Mouse (Mus musculus) kidney, adult 2 months (tissue): Measurements from ENCODE around the gene Tmem242. TPM values are rescaled to one million over a fixed set of nuclear protein-coding genes. Genes with fewer than 3 reads are reported as not detected.
A peak's percentile ranks its signal among the peaks of the same experiment; 100 is the strongest.

ENCODE experiments used
- DNase-seq: peaks from one replicate; pipeline ENCODE4 v3.0.0; 2021
- H3K27ac ChIP-seq: fragments of 200-500 bp; 2 replicates; pipeline ENCODE4 v1.5.1; 2012; ENCODE audit warnings: low read depth, low read length, control low read depth, inconsistent platforms; ENCODE audit not compliant: insufficient read depth
- H3K27me3 ChIP-seq: fragments of 200-500 bp; replicated peaks from 2 replicates; pipeline ENCODE4 v1.6.1; 2012; ENCODE audit warnings: mild to moderate bottlenecking, moderate library complexity, low read length, inconsistent platforms; ENCODE audit not compliant: control insufficient read depth, insufficient read depth
- H3K36me3 ChIP-seq: fragments of 200-500 bp; 2 replicates; pipeline ENCODE4 v1.6.1; 2012; ENCODE audit warnings: mild to moderate bottlenecking, moderate library complexity, low read length, inconsistent platforms; ENCODE audit not compliant: control insufficient read depth, insufficient read depth
- H3K4me1 ChIP-seq: fragments of 200-500 bp; 2 replicates; pipeline ENCODE4 v1.6.1; 2011; ENCODE audit warnings: low read length; ENCODE audit not compliant: control insufficient read depth, insufficient read depth
- H3K4me3 ChIP-seq: fragments of 200-500 bp; 2 replicates; pipeline ENCODE4 v1.5.1; 2011; ENCODE audit warnings: mild to moderate bottlenecking, low read depth, low read length, control low read depth; ENCODE audit not compliant: insufficient read depth
- CTCF ChIP-seq: fragments of 200-500 bp; conservative IDR thresholded peaks from 2 replicates; pipeline ENCODE4 v1.5.1; 2011; ENCODE audit warnings: low read depth, mild to moderate bottlenecking, control low read depth, low read length, moderate library complexity, mixed read lengths; ENCODE audit not compliant: insufficient read depth, insufficient read length
- POLR2A ChIP-seq: fragments of 200-500 bp; IDR thresholded peaks from one replicate; pipeline ENCODE4 v1.6.1; 2011; ENCODE audit warnings: low read depth, low read length, control low read depth
- WGBS: fragments of 180-500 bp; shearing (Covaris S2); methylation state at CpG from one replicate; pipeline ENCODE4 v1.1.7; 2018; 5-methylcytosine and 5-hydroxymethylcytosine counted together
- polyA plus RNA-seq: library from polyadenylated mRNA; depleted of rRNA; stranded (reverse); fragments of >200 nt; gene quantifications from 2 replicates; pipeline ENCODE4 v1.2.3, GENCODE M21; 2012; rRNA removed

Tmem242 gene
- polyA plus RNA-seq, result 17.3 and 28.2 TPM in 2 replicates

DNA sequence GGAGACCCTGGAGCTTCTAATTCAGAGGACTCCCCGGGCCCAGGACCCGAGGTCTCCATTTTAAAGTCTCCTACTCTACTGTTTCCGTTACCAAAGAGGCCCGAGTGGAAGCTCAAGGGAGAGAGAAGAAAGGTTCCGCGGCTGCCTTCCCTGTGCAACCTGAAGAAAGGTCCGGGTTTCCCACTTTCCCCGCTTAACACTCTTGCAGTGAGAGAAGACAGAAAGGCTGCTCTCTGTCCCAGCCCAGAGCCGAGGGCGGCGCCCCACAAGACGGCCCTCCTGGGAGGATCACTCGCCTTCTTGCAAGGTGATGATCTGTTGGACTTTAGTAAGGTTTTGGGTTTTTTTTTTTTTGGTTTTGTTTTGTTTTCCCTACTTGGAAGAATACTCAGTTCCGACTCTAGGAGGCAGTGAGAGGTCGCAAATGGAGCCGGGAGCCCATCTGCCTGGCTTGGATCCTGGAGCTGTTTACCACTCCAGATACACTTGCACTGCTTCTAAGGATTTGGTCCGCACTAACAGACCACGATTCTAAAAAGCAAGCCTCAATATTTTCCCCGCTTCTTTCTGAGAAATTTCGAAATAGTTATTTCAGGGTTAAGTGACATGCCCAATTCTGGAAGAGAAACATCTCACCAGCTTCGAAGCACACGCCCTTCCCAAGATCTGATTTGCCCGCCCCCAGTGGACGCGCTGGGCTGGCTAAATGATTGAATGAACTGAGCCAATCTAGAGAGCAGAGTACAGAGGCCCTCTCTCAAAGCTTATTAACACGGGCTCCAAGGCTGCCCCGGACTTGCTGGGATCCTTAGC is at the start of gene Tmem242:
Gene Tmem242, minus strand, starts transcription at position 101 of the 813 bp plus-strand sequence.
- H3K27ac ChIP-seq, result peak within 1 kb of the TSS; percentile 89
- peak within 1 kb of the TSS; percentile 80 for H3K4me3 ChIP-seq
- peak; percentile 95 for DNase-seq
- TF ChIP-seq POLR2A (no peak), CTCF (peak; percentile 68)
- under 1% methylated on average over 27 of the region's 27 CpGs for WGBS
- H3K27me3 ChIP-seq, result no peaks in the 10 kb centered on the region
- H3K4me1 ChIP-seq, result no peaks in the 10 kb centered on the region
- H3K36me3 ChIP-seq, result no peaks in the 10 kb centered on the region

DNA sequence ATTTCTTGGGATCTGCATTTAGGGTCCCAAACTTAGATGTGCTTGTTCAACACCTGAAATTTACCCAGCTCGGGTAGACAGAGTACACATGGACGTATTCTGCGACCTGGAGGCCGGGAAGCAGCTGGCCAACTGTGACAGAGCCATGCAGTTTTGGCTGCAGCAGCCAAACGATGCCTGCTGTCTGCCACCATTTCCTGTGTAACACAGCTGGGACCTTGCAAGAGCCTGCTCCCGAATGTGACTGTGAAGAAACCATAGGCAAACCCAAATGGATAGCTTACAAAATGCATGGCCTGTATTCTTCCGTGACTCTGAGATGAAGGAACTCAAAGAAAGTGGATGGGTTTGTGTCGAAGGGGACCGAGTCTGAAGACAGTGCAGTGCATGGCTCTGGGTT is 48.1 kb upstream of the Tmem242 start:
- TF ChIP-seq POLR2A (no peak), CTCF (no peak)
- WGBS, result 55% methylated on average over 9 of the region's 9 CpGs
- Histone ChIP-seq H3K27ac (no peak overlapping the region), H3K27me3 (no peaks in the 10 kb centered on the region), H3K4me1 (no peaks in the 10 kb centered on the region), H3K4me3 (no peak overlapping the region), H3K36me3 (no peaks in the 10 kb centered on the region)
- no peak for DNase-seq

DNA sequence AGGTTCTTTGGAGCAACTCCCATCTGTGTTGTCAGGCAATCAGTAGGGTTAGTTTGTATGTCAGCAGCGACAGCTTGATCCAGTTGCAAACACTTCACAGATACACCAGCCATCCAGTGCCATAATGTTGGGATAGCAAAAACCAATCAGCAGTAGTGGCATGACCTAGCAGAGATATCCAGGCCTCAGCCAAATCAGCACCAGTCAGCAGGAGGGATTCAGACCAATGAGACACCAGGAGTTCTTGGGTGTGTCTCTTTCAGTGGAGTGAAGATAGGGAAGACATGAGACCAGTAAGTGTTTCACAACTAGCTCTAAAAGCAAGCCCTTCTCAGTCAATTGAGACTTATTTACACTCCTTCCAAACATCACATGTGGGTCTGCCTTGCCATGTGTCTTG is 44.6 kb upstream of the Tmem242 start:
- Histone ChIP-seq H3K36me3 (no peaks in the 10 kb centered on the region), H3K27me3 (no peaks in the 10 kb centered on the region), H3K4me3 (no peak overlapping the region), H3K4me1 (no peaks in the 10 kb centered on the region), H3K27ac (no peak overlapping the region)
- TF ChIP-seq CTCF (no peak), POLR2A (no peak)
- no peak for DNase-seq
- 94% methylated on average over 1 of the region's 1 CpGs for WGBS

DNA sequence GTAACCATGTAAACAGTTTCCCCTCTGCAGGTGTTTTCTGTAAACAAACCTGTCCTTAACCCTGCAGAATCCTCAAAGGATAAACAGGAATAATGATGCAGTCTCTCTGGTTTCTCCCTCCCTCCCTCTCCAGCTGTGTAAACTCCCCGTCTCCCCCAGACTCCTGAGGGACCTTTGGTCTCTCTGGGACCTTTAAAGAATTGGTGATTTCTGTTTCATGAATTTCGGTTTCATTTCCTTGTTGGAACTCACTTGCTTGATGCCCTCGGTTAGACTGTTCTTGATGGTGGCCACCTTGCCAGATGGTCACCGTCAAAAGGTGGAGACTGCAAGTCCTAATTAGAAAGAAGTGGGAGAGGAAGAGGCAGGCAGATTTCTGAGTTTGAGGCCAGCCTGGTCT is 43.4 kb upstream of the Tmem242 start:
- no peaks in the 10 kb centered on the region for H3K4me1 ChIP-seq
- no peak overlapping the region for H3K4me3 ChIP-seq
- no peaks in the 10 kb centered on the region for H3K27me3 ChIP-seq
- TF ChIP-seq CTCF (no peak), POLR2A (no peak)
- H3K27ac ChIP-seq, result no peak overlapping the region
- DNase-seq, result no peak
- no peaks in the 10 kb centered on the region for H3K36me3 ChIP-seq
- WGBS, result 51% methylated on average over 4 of the region's 4 CpGs

DNA sequence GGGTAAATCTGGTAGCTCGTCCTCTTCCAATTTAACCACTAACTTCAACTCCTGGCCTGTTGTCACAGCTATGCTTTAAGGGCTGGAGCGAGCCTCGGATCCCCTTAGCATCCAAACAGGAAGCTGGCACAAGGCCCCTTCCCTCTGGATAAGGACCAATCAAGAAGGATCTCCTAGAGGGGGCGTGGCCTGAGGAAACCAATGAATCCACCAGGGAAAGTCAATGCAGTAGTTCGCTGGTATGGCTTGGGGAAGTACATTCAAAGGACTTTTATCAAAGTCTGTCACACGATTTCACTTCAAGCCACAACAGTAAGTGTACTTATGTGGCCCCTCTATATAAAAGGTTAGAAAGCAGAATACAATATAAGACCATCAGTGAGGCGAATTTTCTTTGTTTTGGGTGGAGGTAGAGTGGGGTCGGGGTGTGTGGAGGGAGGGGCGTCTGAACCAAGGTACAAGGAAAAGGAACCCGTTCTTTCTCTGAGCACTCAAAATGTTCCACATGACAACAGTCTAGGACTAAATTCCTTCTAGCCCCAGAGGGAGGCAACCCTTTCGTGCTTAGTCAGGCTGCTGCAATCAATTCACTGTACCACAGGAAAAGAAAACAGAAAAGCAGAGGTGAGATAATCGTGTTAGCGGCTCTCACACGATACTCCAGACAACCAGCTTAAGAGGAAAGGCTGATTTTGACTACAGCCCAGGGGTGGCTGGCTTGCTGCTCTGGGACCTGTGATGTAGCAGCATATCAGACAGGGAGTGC is 36.1 kb upstream of the Tmem242 start:
- 72% methylated on average over 14 of the region's 14 CpGs for WGBS
- Histone ChIP-seq H3K27ac (no peak overlapping the region), H3K4me3 (no peak overlapping the region), H3K36me3 (no peaks in the 10 kb centered on the region), H3K4me1 (no peaks in the 10 kb centered on the region), H3K27me3 (no peaks in the 10 kb centered on the region)
- TF ChIP-seq CTCF (no peak), POLR2A (no peak)
- no peak for DNase-seq

DNA sequence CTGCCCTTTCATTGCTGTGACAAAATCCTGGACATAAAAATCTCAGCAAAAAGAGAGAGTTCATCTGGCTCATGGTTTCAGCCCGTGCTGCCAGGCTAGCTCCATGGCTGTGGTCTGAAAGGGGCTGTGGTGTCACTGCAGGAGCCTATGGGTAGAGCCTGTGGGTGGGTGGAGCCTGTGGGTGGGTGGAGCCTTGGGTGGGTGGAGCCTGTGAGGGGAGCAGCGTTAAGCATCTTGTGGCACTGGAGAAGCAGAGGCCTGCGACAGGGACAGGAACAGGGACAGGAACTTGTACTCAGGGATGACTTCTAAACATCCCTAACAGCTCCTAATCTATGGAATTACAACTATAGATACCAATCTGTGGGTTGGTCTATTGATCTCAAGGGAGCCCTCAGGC is 32.2 kb upstream of the Tmem242 start:
- 51% methylated on average over 3 of the region's 3 CpGs for WGBS
- no peaks in the 10 kb centered on the region for H3K27me3 ChIP-seq
- no peaks in the 10 kb centered on the region for H3K4me1 ChIP-seq
- H3K36me3 ChIP-seq, result no peaks in the 10 kb centered on the region
- DNase-seq, result no peak
- H3K4me3 ChIP-seq, result no peak overlapping the region
- H3K27ac ChIP-seq, result no peak overlapping the region
- TF ChIP-seq POLR2A (no peak), CTCF (no peak)

DNA sequence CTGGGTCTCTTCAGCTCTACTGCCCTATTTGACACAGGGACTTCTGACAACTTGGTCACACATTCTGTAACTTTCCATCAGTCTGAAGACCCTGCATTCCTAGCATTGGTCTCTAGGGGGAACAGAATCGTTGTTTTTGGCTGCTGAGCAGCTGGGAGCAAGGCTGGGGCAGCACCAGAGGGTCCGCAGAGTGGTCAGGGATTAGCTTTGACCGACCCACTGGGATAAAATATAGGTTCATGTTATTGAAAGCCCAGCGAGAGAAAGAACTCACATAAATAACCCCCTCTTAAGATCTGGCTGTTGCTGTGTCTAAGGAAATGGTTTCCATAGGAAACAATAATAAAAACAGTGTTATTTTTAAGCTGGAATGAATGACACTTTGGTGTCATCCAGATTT is 27.1 kb upstream of the Tmem242 start:
- peak overlapping the region; percentile 41; the same call in 1 of the 2 replicates for H3K27ac ChIP-seq
- 30% methylated on average over 4 of the region's 4 CpGs for WGBS

More for the DNA sequence above, 27.1 kb upstream of the Tmem242 start:
- TF ChIP-seq POLR2A (no peak), CTCF (no peak)
- no peaks in the 10 kb centered on the region for H3K27me3 ChIP-seq
- H3K4me1 ChIP-seq, result 0 out of 2 replicates have a peak, but pooled peaks cover 5% of the 10 kb centered on the region
- DNase-seq, result peak; percentile 18
- no peak overlapping the region for H3K4me3 ChIP-seq
- no peaks in the 10 kb centered on the region for H3K36me3 ChIP-seq
